Mouse (Mus musculus) MEL (cell line): ENCODE data around the gene Slc17a5. TPM values are rescaled to one million over a fixed set of nuclear protein-coding genes. Genes with fewer than 3 reads are reported as not detected.

Experiments used
- DNase-seq: peaks from one replicate; pipeline ENCODE4 v3.0.0; 2011; ENCODE audit warnings: low read depth, low spot score
- H3K27ac ChIP-seq: 2 replicates; pipeline ENCODE4 v1.5.1; 2012; ENCODE audit warnings: low read depth, mild to moderate bottlenecking, control low read depth, low read length, moderate library complexity; ENCODE audit not compliant: control insufficient read depth
- H3K27me3 ChIP-seq, 2 experiments: fragments of 150-350 bp in 1 of 2; sonication (generic) in 1 of 2; 2 replicates each; pipeline ENCODE4 v1.6.1; 2012; ENCODE audit warnings: low read length in 2 of 2, mild to moderate bottlenecking in 2 of 2, improper control_type of control experiment in 1 of 2, moderate library complexity in 1 of 2; ENCODE audit not compliant: insufficient read depth in 2 of 2, control insufficient read depth in 1 of 2
- H3K36me3 ChIP-seq, 2 experiments: 2 replicates each; pipeline ENCODE4 v1.6.1; 2012 to 2014; ENCODE audit warnings: low read length in 2 of 2, improper control_type of control experiment in 1 of 2, inconsistent platforms in 1 of 2, mild to moderate bottlenecking in 1 of 2; ENCODE audit not compliant: insufficient read depth in 2 of 2, control insufficient read depth in 1 of 2
- H3K4me1 ChIP-seq, 2 experiments: fragments of 150-350 bp in 1 of 2; sonication (generic) in 1 of 2; 2 replicates each; pipeline ENCODE4 v1.6.1; 2012; ENCODE audit warnings: low read length in 2 of 2, improper control_type of control experiment in 1 of 2, mild to moderate bottlenecking in 1 of 2; ENCODE audit not compliant: insufficient read depth in 2 of 2, control insufficient read depth in 1 of 2
- H3K4me3 ChIP-seq, 2 experiments: fragments of 150-350 bp in 1 of 2; sonication (generic) in 1 of 2; 2 replicates each; pipeline ENCODE4 v1.5.1; 2012; ENCODE audit warnings: low read depth in 2 of 2, low read length in 2 of 2, mild to moderate bottlenecking in 2 of 2, moderate library complexity in 2 of 2, control low read depth in 1 of 2, improper control_type of control experiment in 1 of 2; ENCODE audit not compliant: control insufficient read depth in 1 of 2, insufficient read depth in 1 of 2
- H3K79me2 ChIP-seq: 2 replicates; pipeline ENCODE4 v1.6.1; 2012; ENCODE audit warnings: mild to moderate bottlenecking, low read length, moderate library complexity; ENCODE audit not compliant: control insufficient read depth, poor library complexity, insufficient read depth
- H3K9ac ChIP-seq: 2 replicates; pipeline ENCODE4 v1.6.1; 2012; ENCODE audit warnings: low read depth, mild to moderate bottlenecking, control low read depth, low read length, moderate library complexity; ENCODE audit not compliant: control insufficient read depth, poor library complexity, severe bottlenecking
- H3K9me3 ChIP-seq: fragments of 150-350 bp; sonication (generic); replicated peaks from 2 replicates; pipeline ENCODE4 v1.6.1; 2012; ENCODE audit warnings: mild to moderate bottlenecking, low read length, improper control_type of control experiment, moderate library complexity; ENCODE audit not compliant: insufficient read depth
- CHD1 ChIP-seq: IDR thresholded peaks from 2 replicates; pipeline ENCODE4 v1.6.1; 2012; ENCODE audit warnings: low read depth, mild to moderate bottlenecking, inconsistent platforms, low read length, improper control_type of control experiment
- E2F4 ChIP-seq: IDR thresholded peaks from 2 replicates; pipeline ENCODE4 v1.6.1; 2011; ENCODE audit warnings: low read depth, low read length, improper control_type of control experiment, borderline replicate concordance
- ELF1 ChIP-seq: IDR thresholded peaks from 2 replicates; pipeline ENCODE4 v1.6.1; 2014; ENCODE audit warnings: low read depth, mild to moderate bottlenecking, inconsistent platforms, low read length, improper control_type of control experiment, moderate library complexity
- EP300 ChIP-seq, 2 experiments: IDR thresholded peaks; 2 replicates each; pipeline ENCODE4 v1.6.1; 2011; ENCODE audit warnings: improper control_type of control experiment in 2 of 2, low read length in 2 of 2, low read depth in 1 of 2, mild to moderate bottlenecking in 1 of 2
- GABPA ChIP-seq: IDR thresholded peaks from 2 replicates; pipeline ENCODE4 v1.6.1; 2012; ENCODE audit warnings: low read depth, mild to moderate bottlenecking, inconsistent platforms, low read length, improper control_type of control experiment, moderate library complexity
- KAT2A ChIP-seq: conservative IDR thresholded peaks from 2 replicates; pipeline ENCODE4 v1.6.1; 2012; ENCODE audit warnings: low read depth, low read length, improper control_type of control experiment, inconsistent platforms
- MAFK ChIP-seq: IDR thresholded peaks from 2 replicates; pipeline ENCODE4 v1.6.1; 2011; ENCODE audit warnings: low read depth, mild to moderate bottlenecking, low read length, improper control_type of control experiment, borderline replicate concordance
- MAZ ChIP-seq: IDR thresholded peaks from 2 replicates; pipeline ENCODE4 v1.6.1; 2012; ENCODE audit warnings: low read depth, mild to moderate bottlenecking, inconsistent platforms, low read length, improper control_type of control experiment
- MXI1 ChIP-seq: IDR thresholded peaks from 2 replicates; pipeline ENCODE4 v1.6.1; 2011; ENCODE audit warnings: mild to moderate bottlenecking, low read depth, low read length, improper control_type of control experiment
- MYB ChIP-seq: IDR thresholded peaks from 2 replicates; pipeline ENCODE4 v1.6.1; 2011; ENCODE audit warnings: mild to moderate bottlenecking, low read depth, low read length, improper control_type of control experiment
- NELFE ChIP-seq: IDR thresholded peaks from 2 replicates; pipeline ENCODE4 v1.6.1; 2011; ENCODE audit warnings: low read depth, low read length, improper control_type of control experiment
- NRF1 ChIP-seq: IDR thresholded peaks from 2 replicates; pipeline ENCODE4 v1.6.1; 2014; ENCODE audit warnings: low read depth, mild to moderate bottlenecking, inconsistent platforms, low read length, improper control_type of control experiment, moderate library complexity; ENCODE audit not compliant: poor library complexity, insufficient read depth, severe bottlenecking
- POLR2AphosphoS5 ChIP-seq: IDR thresholded peaks from 2 replicates; pipeline ENCODE4 v1.6.1; 2012; ENCODE audit warnings: low read depth, borderline replicate concordance, mild to moderate bottlenecking, inconsistent platforms, low read length, moderate library complexity, mixed read lengths
- RAD21 ChIP-seq: IDR thresholded peaks from 2 replicates; pipeline ENCODE4 v1.6.1; 2011; ENCODE audit warnings: mild to moderate bottlenecking, low read depth, low read length, improper control_type of control experiment
- RCOR1 ChIP-seq: IDR thresholded peaks from 2 replicates; pipeline ENCODE4 v1.6.1; 2012; ENCODE audit warnings: low read depth, mild to moderate bottlenecking, inconsistent platforms, low read length, improper control_type of control experiment
- SMC3 ChIP-seq: IDR thresholded peaks from 2 replicates; pipeline ENCODE4 v1.6.1; 2011; ENCODE audit warnings: low read depth, low read length, improper control_type of control experiment
- TAL1 ChIP-seq: IDR thresholded peaks from 2 replicates; pipeline ENCODE4 v1.6.1; 2012; ENCODE audit warnings: mild to moderate bottlenecking, inconsistent platforms, low read length, moderate library complexity, mixed read lengths
- TBP ChIP-seq: IDR thresholded peaks from 2 replicates; pipeline ENCODE4 v1.8.0; 2011; ENCODE audit warnings: low read depth, low read length, improper control_type of control experiment
- TCF12 ChIP-seq: IDR thresholded peaks from 2 replicates; pipeline ENCODE4 v1.6.1; 2014; ENCODE audit warnings: low read depth, mild to moderate bottlenecking, inconsistent platforms, low read length, improper control_type of control experiment, moderate library complexity
- USF1 ChIP-seq: IDR thresholded peaks from 2 replicates; pipeline ENCODE4 v1.6.1; 2014; ENCODE audit warnings: low read depth, mild to moderate bottlenecking, inconsistent platforms, low read length, improper control_type of control experiment, moderate library complexity
- USF2 ChIP-seq, 2 experiments: IDR thresholded peaks; 2 replicates each; pipeline ENCODE4 v1.6.1; 2011 to 2012; ENCODE audit warnings: improper control_type of control experiment in 2 of 2, low read length in 2 of 2, borderline replicate concordance in 1 of 2, inconsistent platforms in 1 of 2, low read depth in 1 of 2, mild to moderate bottlenecking in 1 of 2; ENCODE audit not compliant: insufficient read depth in 1 of 2
- ZC3H11A ChIP-seq: IDR thresholded peaks from 2 replicates; pipeline ENCODE4 v1.6.1; 2012; ENCODE audit warnings: low read depth, mild to moderate bottlenecking, inconsistent platforms, low read length, improper control_type of control experiment
- ZKSCAN1 ChIP-seq: IDR thresholded peaks from 2 replicates; pipeline ENCODE4 v1.6.1; 2012; ENCODE audit warnings: low read depth, mild to moderate bottlenecking, inconsistent platforms, low read length, improper control_type of control experiment, moderate library complexity
- ZMIZ1 ChIP-seq: IDR thresholded peaks from 2 replicates; pipeline ENCODE4 v1.6.1; 2012; ENCODE audit warnings: low read depth, mild to moderate bottlenecking, inconsistent platforms, low read length, improper control_type of control experiment, moderate library complexity
- ZNF384 ChIP-seq: IDR thresholded peaks from 2 replicates; pipeline ENCODE4 v1.6.1; 2012; ENCODE audit warnings: low read depth, mild to moderate bottlenecking, inconsistent platforms, low read length, improper control_type of control experiment
- polyA plus RNA-seq, 2 experiments: library from polyadenylated mRNA; stranded (reverse) in 1 of 2; unstranded in 1 of 2; fragments of >175 nt in 1 of 2; fragments of >200 nt in 1 of 2; gene quantifications; 2 replicates each; pipeline versions ENCODE4 v1.2.1 to v1.2.4; 2012; ENCODE audit warnings: low replicate concordance in 2 of 2, low read depth in 1 of 2; ENCODE audit not compliant: insufficient read length in 2 of 2, insufficient read depth in 1 of 2, missing spikeins in 1 of 2
- total RNA-seq: library from RNA; depleted of rRNA; stranded (reverse); fragments of 300-350 nt; gene quantifications from 2 replicates; pipeline ENCODE4 v1.2.3, GENCODE M21; 2012

The Slc17a5 gene
- total and polyA plus RNA-seq, 3 experiments, result 3.5 to 4.1 TPM; not detected in 1

- Histone ChIP-seq H3K4me3 (no peak overlapping the region), H3K9ac (no peak overlapping the region), H3K4me1 (no peaks in the 10 kb centered on the region; a peak in 1 of 4 replicates), H3K36me3 (no peaks in the 10 kb centered on the region), H3K27ac (no peak overlapping the region), H3K79me2 (no peaks in the 10 kb centered on the region), H3K27me3 (peaks cover 11 to 12% of the 10 kb centered on the region in 2 experiments), H3K9me3 (no peaks in the 10 kb centered on the region)
- TF ChIP-seq USF1 (no peak), ELF1 (no peak), TBP (no peak), ZNF384 (no peak)
- no peak for DNase-seq
Measured at GRCm38 (mm10) chr9:78492254-78492653, 95.6 kb downstream of the Slc17a5 start.

- Histone ChIP-seq H3K9me3 (no peaks in the 10 kb centered on the region), H3K27ac (no peak overlapping the region), H3K9ac (no peak overlapping the region), H3K27me3 (peaks cover 11 to 12% of the 10 kb centered on the region in 2 experiments), H3K4me1 (no peaks in the 10 kb centered on the region; a peak in 1 of 4 replicates), H3K36me3 (no peaks in the 10 kb centered on the region), H3K79me2 (no peaks in the 10 kb centered on the region), H3K4me3 (no peak overlapping the region)
- TF ChIP-seq GABPA (no peak), ZC3H11A (no peak), RAD21 (no peak), TCF12 (no peak), E2F4 (no peak), RCOR1 (no peak), ZMIZ1 (no peak), EP300 (IDR thresholded peaks at IDR 0.05; ENCODE audit: low read depth in 1 of 2, low read length in 2 of 2) (no peak)
- DNase-seq, result no peak
Measured at GRCm38 (mm10) chr9:78491169-78491568, 96.7 kb downstream of the Slc17a5 start.

GRCm38 (mm10) chr9:78488890-78489420 is 98.9 kb downstream of the Slc17a5 start, which contains the start of gene Eef1a1:
Gene Eef1a1, minus strand, starts transcription at chr9:78489151.
- H3K36me3 ChIP-seq, result no peaks in the 10 kb centered on the region
- no peaks in the 10 kb centered on the region for H3K9me3 ChIP-seq
- no peaks in the 10 kb centered on the region; a peak in 1 of 4 replicates for H3K4me1 ChIP-seq
- no peaks in the 10 kb centered on the region for H3K79me2 ChIP-seq
- DNase-seq, result no peak
- H3K27ac ChIP-seq, result no peak within 1 kb of the TSS
- no peak for TF ChIP-seq ZKSCAN1
- no peak for TF ChIP-seq TAL1
- TF ChIP-seq RAD21, result no peak
- TF ChIP-seq CHD1, result no peak
- no peak for TF ChIP-seq MXI1
- TF ChIP-seq MYB, result no peak
- TF ChIP-seq EP300 (IDR thresholded peaks at IDR 0.05; ENCODE audit: low read depth in 1 of 2, low read length in 2 of 2), result no peak
- no peak for TF ChIP-seq MAZ
- no peak for TF ChIP-seq USF2 (IDR thresholded peaks at IDR 0.05; ENCODE audit: borderline replicate concordance in 1 of 2, insufficient read depth in 1 of 2, low read depth in 1 of 2, low read length in 2 of 2)
- no peak for TF ChIP-seq NRF1
- no peak for TF ChIP-seq NELFE
- no peak for TF ChIP-seq RCOR1
- no peak for TF ChIP-seq MAFK
- no peak for TF ChIP-seq POLR2AphosphoS5
- TF ChIP-seq KAT2A, result no peak
- TF ChIP-seq TCF12, result no peak
- TF ChIP-seq SMC3, result no peak
- peak within 1 kb of the TSS; percentile 15 to 29; a peak in 3 of 4 replicates for H3K4me3 ChIP-seq
- H3K27me3 ChIP-seq, result peaks cover 8 to 13% of the 10 kb centered on the region in 2 experiments
- no peak within 1 kb of the TSS for H3K9ac ChIP-seq
